Mouse (Mus musculus) kidney, postnatal 25 days (tissue): Measurements from ENCODE around the gene Mnt.
"Not testable (repeated sequence)": the region's sequence is repeated elsewhere in the genome, so short reads cannot be mapped to it uniquely, and the experiment has no call there.

Source experiments
- DNase-seq, 2 experiments: peaks; one replicate each; pipeline ENCODE4 v3.0.0; 2021; ENCODE audit warnings: mixed read lengths in 2 of 2

Gene Mnt

DNA sequence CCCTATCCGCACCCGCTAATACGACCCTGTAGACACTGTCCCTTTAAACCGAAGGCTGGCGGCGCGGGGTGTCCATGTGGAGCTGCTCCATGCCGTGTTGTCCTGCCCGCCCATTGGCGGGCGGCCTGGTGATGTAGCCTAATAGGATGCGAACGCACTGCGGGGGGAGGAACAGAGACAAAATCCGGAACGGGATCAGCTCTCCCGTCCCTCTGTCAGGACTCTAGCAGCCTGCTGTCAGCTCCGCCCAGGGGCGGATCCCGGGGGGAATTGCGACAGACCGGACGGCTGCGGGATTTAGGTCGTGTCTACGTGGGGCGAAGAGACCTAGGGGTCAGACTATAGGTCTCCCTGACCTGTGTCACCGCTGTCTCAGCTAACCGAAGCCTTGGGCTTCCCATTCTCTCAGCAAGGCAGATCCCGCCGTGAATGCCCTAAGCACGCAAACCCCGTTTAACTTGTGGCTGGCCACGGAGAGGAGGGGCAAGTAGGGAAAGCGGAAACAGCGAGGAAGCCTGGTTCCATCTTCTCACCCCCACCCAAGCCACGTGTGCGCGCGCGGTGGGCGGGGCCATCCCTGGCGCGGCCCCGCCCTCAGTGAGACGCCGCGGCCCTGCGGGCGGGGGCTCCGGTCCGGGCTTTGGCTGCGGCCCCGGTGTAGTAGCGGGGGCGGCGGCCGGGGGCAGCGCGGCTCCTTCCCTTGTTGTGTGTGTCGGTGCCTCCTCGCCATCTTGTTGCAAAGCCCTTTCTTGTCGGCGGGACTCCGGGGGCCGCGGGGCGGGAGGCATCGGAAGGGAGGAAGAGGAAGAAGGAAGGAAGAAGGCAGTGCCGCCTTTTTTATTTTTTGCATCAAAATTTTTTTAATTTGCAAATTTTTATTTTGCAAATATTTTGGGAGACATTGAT lies at the start of gene Mnt:
Mnt (plus strand) TSS at position 665 of the 906 bp plus-strand sequence.
- peak; percentile 99 to 100 for DNase-seq

DNA sequence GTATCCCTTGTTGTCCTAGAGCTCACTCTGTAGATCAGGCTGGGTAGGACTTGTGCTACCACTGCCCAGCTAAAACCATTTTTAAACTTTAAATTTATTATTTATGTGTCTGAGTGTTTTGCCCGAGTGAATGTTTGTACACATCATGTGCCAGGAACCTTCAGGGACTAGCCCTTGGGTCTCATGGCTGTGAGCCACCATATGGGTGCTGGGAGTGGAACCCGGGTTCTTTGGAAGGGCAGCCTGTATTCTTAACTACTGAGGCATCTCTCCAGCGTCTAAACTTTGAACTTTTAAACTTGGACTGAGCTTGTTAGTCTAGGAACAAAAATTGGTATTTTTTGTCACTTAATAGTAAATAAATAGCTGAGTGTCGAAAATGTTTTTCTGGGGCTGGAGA lies 37.8 kb upstream of the Mnt start:
- no peak for DNase-seq

DNA sequence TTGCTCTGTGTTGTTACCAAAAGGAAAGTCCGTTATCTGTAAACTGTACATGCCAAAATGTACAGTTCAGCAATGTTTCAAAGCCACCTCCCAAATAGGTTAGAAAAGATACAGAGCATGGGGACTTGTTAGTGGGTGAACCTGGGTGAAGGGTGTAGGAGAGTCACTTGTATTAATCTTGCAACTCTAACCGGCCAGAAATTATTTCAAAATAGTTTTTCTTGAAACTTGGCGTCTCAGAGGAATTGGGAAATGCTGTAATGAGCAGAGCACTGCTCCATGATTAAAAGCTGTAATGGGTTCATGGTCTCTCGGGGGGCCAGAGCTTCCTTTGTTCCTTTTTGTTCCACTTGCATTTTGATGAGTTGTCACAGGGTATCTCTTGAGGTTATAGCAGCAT lies 30.1 kb upstream of the Mnt start:
- DNase-seq, result no peak

DNA sequence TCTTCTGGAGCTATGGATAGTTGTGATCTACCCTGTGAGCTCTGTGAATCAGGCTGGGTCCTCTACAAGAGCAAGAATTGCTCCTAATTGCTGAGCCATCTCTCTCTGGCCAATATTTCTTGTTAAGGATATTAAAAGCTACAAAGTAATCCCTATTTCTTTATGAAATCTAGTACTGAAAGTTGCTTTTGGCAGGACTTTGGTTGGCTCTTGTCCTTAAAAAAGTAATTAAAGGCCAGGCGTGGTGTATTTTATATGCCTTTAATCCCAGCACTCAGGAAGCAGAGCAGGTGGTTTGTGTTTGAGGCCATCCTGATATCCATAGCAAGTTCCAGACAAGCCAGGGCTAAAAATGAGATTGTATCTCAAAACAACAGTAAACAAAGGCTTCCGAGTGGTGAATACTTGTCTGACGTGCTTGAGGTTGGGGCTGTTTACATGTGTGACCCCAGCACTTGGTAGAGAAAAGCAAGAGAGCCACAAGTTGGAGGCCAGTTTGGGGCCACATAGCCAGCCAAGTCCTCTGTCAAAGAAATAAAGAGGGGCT lies 26.6 kb upstream of the Mnt start:
- no peak for DNase-seq

DNA sequence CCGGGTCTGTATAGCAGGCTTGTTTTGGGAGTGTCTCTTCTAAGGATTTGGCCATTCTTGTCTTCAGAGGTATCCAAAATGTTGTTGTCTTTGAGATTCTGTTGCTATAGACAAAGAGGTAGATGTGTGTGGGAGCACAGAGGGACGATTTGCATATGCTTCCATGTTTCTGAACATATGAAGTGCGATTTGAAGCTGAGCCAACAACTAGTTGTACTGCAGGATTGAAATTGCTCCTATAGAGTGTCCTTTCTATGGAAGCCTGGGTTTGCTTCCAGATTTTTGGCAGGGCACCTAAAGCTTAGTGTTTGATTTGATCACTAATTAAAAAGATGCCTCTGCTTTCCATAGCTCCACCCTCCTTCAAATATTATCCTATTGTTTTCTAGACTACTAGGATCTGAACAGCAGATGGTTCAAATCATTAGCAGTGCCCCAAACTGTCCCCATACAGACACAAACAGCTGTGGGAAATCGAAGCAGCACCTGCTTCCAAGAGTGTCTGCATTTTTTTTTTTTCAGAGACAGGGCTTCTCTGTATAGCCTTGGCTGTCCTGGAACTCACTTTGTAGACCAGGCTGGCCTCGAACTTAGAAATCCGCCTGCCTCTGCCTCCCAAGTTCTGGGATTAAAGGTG lies 23.4 kb upstream of the Mnt start:
- no peak for DNase-seq

DNA sequence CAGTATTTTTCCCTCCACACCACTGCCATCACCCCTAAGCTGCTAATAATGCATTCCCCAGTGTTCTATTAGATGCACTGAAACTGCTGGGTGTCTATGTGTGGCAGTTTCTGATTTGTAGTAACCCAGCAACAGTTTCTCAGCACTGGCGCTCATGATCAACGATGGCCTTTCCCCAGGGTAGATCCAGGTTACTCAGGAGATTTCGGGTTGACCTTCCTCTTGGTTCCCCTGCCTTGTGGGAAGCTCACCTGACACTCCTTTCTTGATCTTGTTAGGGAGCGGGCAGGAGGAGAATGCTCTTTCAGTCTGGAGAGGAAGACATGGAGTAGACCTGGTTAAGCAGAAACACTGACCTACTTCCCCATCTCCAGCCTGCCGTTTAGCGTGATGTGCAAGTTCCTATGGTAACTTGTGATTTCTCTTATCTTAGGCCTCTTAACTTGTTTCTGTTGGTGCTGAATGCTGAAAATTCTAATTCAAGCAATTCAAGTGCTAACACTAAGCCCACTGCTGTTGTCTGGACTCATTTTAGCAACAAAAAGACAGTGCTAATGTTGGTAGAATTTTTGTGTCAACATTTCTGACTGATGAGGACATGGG lies 22.4 kb upstream of the Mnt start:
- DNase-seq, result no peak

DNA sequence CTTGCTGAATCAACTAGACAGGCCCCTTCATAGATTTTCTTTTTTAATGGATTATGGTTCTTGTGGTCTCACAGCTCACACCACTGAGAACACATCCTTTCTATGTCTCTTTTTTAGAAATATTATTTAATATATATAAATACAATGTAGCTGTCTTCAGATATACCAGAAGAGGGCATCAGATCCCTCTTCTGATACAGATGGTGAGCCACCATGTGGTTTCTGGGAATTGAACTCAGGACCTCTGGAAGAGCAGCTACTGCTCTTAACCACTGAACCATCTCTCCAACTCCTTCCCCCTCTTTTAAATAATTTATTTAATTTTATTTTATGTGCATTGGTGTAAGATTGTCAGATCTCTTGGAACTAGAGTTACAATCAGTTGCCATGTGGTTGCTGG lies 20.6 kb upstream of the Mnt start:
- no peak for DNase-seq

DNA sequence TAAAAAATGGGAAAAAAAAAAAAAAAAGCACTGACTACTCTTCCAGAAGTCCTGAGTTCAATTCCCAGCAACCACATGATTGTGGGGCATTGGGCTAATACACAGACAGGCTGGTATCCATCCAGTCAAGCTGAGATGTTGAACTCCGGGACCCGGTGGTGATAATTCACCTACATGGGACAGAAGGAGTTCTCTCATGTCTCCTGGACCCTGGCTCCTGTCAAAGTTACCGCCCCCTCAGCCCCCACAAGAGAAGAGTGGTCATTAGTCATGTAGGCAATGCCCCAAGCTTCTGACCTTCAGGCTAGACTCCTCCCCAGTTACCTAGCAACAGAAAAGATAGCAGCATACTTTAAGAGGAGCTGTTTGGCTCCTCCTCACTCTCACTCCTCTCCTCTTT lies 19.7 kb upstream of the Mnt start:
- DNase-seq, result not testable (repeated sequence)

DNA sequence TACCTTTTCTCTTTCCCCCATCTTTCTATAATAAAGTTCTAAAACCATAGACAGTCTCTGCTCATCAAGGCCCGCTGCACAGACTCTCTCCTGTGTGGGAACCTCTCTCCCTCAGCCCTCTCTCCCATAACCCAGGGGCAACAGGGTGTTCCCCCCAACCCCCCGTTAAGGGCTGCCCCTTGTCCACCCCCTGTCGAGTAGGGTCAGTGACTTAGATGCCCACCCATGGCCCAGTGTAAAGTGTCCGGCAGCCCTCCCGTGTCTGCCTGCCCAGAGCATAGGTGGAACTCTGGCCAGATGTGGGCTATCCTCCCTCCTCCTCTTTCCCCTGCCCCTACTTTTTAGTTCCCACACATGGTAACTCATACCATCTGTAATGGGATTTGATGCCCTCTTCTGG lies 19.2 kb upstream of the Mnt start:
- no peak for DNase-seq

DNA sequence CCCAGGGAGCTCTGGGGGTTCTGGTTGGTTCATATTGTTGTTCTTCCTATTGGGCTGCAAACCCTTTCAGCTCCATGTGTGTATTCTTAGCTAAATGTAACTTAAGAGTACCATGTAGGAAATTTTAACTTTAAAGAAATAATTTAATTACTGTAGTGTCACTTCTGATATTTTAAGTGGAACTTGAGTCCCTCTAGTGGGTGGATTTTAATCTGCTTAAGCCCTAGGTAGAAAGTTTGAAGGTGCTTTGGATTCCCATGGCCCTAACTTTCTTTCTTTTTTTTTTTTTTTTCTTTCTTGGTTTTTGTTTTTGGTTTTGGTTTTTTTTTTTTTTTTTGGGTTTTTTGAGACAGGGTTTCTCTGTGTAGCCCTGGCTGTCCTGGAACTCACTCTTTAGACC lies 14.9 kb upstream of the Mnt start:
- DNase-seq, result no peak

DNA sequence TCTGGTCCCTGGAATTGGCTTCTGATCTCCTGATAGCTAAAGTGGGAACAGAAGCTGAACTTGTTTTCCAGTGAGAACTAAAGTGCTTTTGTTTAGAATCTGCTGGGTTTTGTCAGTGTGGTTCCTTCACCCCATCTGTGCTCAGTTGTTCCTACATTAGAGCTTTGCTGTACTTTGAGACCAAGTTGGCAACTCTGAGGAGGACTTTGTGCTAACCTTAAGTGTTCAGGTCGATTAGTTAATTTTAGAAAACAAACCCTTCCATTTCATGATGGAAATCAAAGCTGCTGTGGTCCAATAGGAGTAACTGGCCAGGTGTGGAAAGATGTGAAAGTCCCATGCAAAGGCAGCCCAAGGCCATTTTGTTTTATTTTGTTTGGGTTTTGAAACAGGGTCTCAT lies 9.8 kb upstream of the Mnt start:
- no peak for DNase-seq

DNA sequence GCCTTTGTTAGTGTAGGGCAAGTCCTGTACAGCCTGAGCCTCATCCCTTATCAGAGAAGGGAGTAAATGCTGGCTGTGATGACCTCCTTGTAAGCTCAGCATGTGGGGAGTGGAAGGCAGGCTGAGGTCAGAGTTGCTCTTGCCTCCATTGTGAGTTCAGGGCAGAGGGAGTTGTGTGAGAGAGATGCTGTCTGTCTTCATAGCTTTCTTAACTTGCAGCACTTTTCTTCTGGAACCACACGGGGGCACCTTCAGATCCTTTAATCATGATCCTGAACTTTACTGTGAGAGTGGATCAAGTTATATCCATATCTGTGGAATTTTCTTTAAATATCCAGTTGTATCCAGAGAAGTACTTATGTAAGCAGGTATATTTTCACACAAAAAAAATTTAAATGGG lies 9.3 kb upstream of the Mnt start:
- DNase-seq, result peak; percentile 57 to 71

DNA sequence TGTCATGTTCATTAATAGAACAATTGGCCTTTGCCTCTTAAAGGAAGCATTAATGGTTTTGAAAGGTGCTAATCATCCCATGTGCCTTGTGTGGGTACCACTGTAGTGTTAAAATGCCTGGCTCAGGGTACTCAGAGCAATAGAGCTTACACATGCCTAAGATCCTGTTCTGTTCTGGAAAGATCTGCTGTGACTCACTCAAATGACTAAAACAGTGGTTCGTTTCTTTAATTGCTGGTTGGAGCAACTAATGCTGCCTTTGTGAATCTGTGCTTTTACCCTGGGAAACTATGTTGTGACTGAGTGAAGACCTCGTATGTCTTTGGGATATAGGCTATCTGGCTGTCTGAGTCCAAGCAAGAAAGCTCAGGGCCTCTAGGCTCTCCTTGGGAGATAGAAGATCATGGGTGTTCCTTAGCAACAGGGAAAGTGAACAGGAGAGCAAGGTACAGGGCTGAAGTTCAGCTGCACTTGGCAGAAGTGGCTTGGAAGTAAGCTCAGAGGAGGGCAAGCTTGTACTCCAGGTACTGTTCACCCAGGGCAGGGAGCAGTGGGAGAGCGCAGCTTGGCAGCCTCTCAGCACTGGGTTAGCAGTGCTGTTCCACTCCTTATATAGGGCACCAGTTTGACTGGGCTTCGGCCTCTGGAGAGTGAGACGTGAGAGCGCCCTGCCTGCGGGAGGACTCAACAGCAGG lies 7.8 kb upstream of the Mnt start:
- DNase-seq, result peak; percentile 73 to 94

DNA sequence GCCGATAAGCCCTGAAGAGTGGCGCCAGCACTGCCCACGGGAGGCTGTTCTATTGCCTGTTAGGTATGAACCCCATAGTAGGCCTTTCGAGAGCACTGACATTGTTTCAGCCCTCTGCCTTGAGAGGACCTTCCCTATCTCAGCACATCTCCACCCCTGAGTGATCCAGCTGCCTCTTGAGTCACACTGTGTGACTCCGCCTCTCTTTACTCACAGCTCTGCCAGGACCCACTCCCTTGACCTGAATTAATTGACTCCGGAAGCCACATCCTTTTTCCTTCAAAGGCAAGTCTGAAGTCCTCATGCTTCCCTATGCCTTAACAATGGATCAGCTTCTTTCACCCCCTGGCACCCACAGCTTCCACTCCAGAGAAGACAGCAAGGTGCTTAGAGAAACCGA lies 4.6 kb upstream of the Mnt start:
- peak in 1 of 2 experiments; percentile 81 for DNase-seq

DNA sequence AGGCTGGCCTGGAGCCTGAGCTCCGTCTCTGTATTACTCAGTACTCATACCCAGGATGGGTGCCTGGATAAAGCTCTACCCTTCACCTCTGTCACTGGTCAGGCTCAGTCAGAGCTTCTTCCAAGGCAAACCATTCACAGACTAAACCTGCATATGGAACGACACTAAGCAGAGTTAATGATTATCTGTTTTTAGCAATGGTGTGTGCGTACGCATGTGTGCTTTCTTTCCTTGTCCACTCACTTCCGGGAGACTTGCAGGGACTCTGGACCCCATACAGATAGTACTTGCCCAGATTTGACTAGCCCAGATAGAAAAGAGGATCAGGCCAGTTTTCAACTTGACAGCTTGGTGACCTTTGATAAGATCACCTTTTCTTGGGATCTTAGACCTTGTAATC lies 4.0 kb upstream of the Mnt start:
- DNase-seq, result peak in 1 of 2 experiments; percentile 63

DNA sequence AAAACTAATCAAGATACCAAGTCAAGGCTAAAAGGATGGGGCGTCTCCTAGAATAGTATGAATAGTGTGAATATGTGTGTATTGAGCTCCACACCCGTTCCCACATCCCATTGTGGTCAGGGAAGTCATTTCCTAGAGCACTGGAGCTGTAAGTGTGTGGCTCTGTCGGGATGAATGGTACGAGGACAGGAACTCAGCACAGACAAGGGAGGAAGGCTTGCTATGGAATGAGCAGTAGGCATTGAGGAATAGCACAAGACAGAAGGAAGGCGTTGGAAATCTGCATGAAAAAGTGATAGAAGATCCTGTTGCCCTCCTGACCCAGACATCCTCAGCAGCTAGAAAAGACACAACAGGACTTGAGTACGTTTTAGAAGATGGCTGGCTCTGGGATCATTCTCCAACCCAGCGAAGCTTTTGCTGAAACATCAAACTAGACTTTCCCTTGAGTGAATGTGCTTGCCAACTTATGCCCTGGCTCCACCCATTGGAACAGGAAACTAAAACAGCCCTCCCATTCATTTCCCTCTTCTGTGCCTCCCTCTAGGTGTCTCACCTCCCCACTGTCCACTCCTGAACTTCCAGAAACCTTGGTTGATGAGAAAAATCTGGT lies 2.8 kb upstream of the Mnt start:
- DNase-seq, result peak in 1 of 2 experiments; percentile 41

DNA sequence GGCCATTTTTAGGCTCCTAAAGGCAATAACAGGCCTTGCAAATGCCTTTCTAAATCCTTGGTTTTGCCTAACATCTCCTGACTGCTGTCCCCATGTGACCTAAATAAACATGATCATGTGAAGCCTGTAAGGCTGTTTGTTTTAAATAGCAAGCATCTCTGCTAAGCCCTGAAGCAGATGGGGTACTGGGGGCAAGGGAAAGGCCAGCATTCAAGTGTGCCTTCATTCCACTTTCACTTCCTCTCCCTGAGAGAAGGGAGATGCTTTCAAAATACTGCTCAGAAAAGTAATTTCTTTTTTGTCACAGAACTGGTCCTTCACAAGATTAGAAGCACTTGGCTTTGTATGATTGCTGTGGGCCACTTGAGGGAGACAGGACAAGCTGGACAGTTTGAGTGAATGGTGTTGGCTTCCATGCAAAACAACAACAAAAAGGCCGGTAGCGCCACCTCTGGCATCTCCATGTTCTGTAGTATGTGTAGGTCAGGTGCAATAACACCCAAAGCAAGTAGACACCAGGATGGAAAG lies 2.3 kb upstream of the Mnt start:
- DNase-seq, result peak in 1 of 2 experiments; percentile 39

DNA sequence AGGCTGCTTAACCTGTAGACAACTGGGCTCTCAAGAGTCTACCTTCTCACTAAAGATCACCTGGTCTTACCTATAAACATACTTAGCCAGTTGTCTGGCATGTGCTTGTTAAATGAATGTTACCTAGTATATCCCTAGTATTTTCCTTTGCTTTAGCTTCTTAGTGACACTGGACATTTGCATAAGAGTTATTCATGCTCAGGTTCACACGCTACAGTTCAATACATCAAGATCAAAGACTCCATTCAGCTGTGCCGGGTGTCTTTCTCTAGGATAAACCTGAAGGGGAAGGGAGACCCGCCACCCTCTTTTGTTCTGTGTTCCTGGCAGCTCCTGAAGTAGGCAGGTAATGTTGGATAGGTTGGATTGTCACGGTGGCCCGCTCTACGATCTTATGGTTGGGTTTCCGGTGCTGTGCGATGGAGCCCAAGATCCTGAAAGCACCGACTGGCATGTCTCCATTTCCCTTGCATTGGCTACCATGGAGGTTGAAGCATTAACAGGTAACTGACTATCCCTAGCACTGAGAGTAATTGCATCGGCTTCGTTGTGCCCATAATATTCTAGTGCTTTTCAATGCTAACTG lies 1.7 kb upstream of the Mnt start:
- DNase-seq, result no peak

DNA sequence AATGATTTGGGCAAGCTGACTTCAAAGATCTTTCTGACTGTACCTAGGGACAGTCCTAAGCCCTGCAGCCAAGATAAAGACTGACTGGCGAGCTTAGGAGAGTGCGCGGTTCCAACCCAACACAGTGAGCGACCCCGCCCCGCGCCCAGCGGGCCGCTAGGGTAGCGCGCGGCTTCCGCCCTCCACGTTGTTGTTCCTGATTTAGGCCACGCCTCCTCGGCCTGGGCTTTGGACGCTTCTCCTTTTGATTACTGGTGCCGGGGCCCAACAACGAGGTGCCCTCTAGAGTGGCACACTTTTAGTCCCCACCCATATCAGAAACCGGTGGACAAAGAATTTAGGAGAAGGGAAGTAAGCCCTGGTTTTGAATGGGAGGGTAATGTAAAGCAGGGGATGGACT lies 908 bp upstream of the Mnt start:
- peak; percentile 88 to 94 for DNase-seq

DNA sequence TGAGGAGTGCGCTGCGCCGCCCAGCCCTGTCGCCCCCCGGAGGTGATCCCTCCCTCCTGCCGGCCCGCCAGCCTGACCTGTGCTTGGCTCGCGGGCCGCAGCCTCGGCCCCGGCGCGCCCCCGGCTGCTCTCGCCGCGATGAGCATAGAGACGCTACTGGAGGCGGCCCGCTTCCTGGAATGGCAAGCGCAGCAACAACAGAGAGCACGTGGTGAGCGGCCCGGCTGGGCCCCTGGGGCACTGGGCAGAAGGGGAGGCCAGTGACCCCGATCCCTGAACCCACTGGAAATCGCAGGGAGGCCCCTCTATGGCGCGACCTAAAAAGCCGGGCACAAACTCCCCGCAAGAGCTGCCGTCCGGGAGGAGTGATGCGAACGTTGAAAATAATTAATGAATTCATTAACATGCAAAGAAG lies 478 bp downstream of the Mnt start:
- DNase-seq, result peak; percentile 60 to 89

DNA sequence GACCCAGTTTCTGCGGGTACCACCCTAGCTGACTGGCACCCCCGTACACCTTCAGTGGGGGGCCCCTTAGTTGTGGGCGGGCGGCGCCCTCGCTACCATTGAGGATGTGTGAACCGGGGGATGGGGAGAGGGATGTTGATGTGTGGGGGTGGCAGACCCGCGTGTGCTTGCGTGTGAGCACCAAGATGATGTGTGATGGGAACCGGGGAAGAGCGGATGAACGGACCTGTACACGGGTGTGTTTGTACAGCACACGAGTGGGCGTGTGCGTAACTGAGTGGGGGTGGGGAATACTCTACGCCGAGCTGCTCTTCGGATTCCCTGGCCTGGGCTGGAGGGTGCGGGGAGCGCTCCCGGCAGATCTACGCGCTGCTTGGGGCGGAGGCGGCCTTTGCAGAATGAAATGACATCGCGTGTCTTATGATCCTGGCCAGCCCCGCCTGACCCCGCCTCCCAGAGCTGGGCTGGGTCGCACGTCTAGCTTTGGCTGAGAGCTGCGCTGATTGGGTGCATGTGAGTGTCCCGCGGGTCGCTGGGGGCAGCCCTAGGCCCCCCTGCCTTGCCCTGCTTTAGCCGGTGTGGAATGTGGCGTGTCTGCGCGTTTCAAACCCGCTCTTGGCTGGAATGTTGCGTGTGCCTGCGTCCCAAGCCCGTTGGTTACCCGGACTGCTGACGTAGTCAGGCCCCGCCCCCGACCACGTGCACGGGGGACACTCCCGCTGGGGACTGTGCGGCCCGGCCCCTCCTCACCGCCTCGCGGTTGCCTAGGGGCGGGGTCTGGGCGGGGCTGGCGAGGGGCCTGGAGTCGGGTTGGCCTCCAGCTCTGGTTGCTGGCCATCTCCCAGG lies 1.1 kb downstream of the Mnt start:
- peak; percentile 99 to 100 for DNase-seq
